Mouse (Mus musculus) liver, embryonic 11.5 days (tissue): ENCODE measurements at regions not wholly inside any gene's neighbourhood (a gene's known extent, or its start where the extent isn't known, plus 50 kb on each side); places are given as distances from the start of the nearest gene placed in this dataset.

Source experiments
- ATAC-seq: fragments of 200-750 bp; cut with Nextera tagmentation; replicated peaks from 2 replicates; pipeline ENCODE4 v1.8.0; 2017; ENCODE audit warnings: moderate number of reproducible peaks, mild to moderate bottlenecking, moderate TSS enrichment, moderate library complexity; ENCODE audit not compliant: low FRiP score
- DNase-seq: peaks from one replicate; pipeline ENCODE4 v3.0.0-alpha.2; 2017; ENCODE audit warnings: low spot score
- H3K27ac ChIP-seq: fragments of 300-500 bp; sonication (generic); 2 replicates; pipeline ENCODE4 v1.5.1; 2014; ENCODE audit warnings: mild to moderate bottlenecking, low read depth, low read length, control low read depth
- H3K27me3 ChIP-seq: fragments of 300-500 bp; sonication (generic); replicated peaks from 2 replicates; pipeline ENCODE4 v1.6.1; 2014; ENCODE audit warnings: low read length, mixed read lengths; ENCODE audit not compliant: control insufficient read depth, insufficient read depth
- H3K36me3 ChIP-seq: fragments of 300-500 bp; sonication (generic); 2 replicates; pipeline ENCODE4 v1.6.1; 2014; ENCODE audit warnings: mild to moderate bottlenecking, low read length, moderate library complexity, mixed read lengths; ENCODE audit not compliant: control insufficient read depth, insufficient read depth
- H3K4me1 ChIP-seq: fragments of 300-500 bp; sonication (generic); replicated peaks from 2 replicates; pipeline ENCODE4 v1.6.1; 2014; ENCODE audit warnings: low read length, mixed read lengths; ENCODE audit not compliant: control insufficient read depth, insufficient read depth
- H3K4me2 ChIP-seq: fragments of 300-500 bp; sonication (generic); 2 replicates; pipeline ENCODE4 v1.6.1; 2014; ENCODE audit warnings: mild to moderate bottlenecking, control low read depth, moderate library complexity
- H3K4me3 ChIP-seq: fragments of 300-500 bp; sonication (generic); 2 replicates; pipeline ENCODE4 v1.5.1; 2014; ENCODE audit warnings: low read depth, low read length, control low read depth
- H3K9ac ChIP-seq: fragments of 300-500 bp; sonication (generic); 2 replicates; pipeline ENCODE4 v1.6.1; 2014; ENCODE audit warnings: low read depth, low read length, control low read depth
- H3K9me3 ChIP-seq: fragments of 300-500 bp; sonication (generic); 2 replicates; pipeline ENCODE4 v1.6.1; 2016; ENCODE audit warnings: low read length, inconsistent platforms, mixed read lengths; ENCODE audit not compliant: control insufficient read depth
- WGBS: fragments of 180-500 bp; shearing (Covaris S2); extraction: QIAGEN DNeasy Blood & Tissue Kit; methylation state at CpG from one replicate; pipeline ENCODE4 v1.1.7; 2014; 5-methylcytosine and 5-hydroxymethylcytosine counted together

DNA sequence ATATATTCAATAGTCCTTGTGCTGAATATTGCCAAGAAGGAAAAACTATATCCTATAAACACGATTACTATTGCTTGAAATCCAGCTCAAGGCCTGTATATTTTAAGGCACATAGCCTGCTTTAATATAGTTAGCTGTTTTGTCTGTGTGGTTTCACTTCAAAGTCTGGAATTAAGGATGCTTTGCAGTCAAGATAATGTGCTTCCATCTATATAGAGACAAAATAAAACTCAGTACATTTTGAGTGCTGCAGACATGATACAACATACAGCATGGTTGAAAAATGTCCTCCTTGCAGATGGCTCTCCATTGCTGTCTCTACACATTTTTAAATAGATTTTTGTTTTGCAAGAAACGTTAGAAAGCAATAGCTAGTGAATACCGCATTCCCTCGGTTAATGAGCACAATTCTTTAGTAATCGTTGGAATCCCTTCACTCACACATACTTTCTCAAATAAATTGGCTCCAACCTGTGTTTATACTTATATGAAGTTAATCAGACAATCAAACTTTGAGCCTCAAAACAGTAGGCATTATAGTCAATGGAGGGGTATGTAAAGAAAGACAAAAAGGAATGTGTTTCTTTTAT lies 224.7 kb downstream of the Mef2c start:
- Histone ChIP-seq H3K27me3 (peaks cover 95% of the 10 kb centered on the region), H3K4me2 (no peak overlapping the region), H3K4me1 (no peaks in the 10 kb centered on the region), H3K4me3 (no peak overlapping the region), H3K36me3 (no peaks in the 10 kb centered on the region), H3K9ac (no peak overlapping the region), H3K27ac (no peak overlapping the region), H3K9me3 (no peaks in the 10 kb centered on the region)
- WGBS = 9% methylated on average over 5 of the region's 5 CpGs
- ATAC-seq = no peak
- DNase-seq = no peak

GRCm38 (mm10) chr13:83729331-83730009 lies 225.6 kb downstream of the Mef2c start:
- Histone ChIP-seq H3K9me3 (no peaks in the 10 kb centered on the region), H3K36me3 (no peaks in the 10 kb centered on the region), H3K4me2 (peak overlapping the region; percentile 86), H3K9ac (no peak overlapping the region), H3K4me3 (peak overlapping the region; percentile 11; the same call in 1 of the 2 replicates), H3K4me1 (no peaks in the 10 kb centered on the region), H3K27ac (no peak overlapping the region), H3K27me3 (peaks cover 94% of the 10 kb centered on the region)
- no peak for ATAC-seq
- DNase-seq = no peak
- under 1% methylated on average over 33 of the region's 33 CpGs for WGBS

GRCm38 (mm10) chr13:83730155-83730712 lies 226.4 kb downstream of the Mef2c start:
- Histone ChIP-seq H3K36me3 (no peaks in the 10 kb centered on the region), H3K4me1 (no peaks in the 10 kb centered on the region), H3K9me3 (no peaks in the 10 kb centered on the region), H3K9ac (peak overlapping the region; percentile 56), H3K27ac (no peak overlapping the region), H3K4me3 (peak overlapping the region; percentile 63), H3K4me2 (peak overlapping the region; percentile 86), H3K27me3 (peaks cover 88% of the 10 kb centered on the region)
- WGBS = 5% methylated on average over 16 of the region's 16 CpGs
- DNase-seq (no peak), ATAC-seq (0 out of 2 replicates have a peak, but pooled peaks have one; percentile 6)

DNA sequence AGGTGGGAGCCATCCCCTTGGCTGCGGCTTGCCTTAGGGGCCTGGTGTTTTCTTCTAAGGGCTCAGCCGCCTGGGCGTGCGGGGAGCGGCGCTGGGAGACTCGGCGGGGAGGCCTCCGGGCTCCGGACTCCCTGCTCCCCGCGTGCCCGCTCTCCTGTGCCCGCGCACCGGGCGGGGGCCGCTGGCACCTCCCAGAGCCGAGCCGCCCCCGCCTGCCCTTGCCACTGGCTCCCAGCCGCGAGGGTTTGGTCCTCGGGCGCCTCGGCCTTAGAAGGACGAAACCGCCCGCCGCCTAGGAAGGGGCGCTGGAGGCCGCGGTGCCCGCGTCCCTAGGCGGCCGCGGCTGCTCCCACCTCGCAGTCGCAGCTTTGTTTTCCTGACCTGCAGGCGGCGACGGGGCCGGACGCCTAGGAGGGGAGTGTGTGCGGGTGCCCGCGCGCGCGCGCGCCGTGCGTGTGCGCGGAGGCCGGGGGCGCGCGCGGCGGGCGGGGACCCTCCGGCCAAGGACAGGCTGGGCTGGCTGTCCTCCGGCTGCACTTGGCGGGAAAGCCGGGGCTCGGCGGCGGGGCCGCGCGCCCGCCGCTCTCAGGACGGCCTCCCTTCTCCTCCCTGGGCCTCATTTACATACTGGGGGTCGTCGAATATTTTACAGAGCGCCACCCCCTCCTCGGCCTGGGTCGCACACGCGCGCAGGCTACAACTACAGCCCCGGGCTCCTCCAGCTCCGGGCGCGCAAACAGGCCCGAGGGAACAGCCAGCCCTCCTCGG lies 227.1 kb downstream of the Mef2c start:
- Histone ChIP-seq H3K36me3 (no peaks in the 10 kb centered on the region), H3K4me1 (no peaks in the 10 kb centered on the region), H3K9me3 (no peaks in the 10 kb centered on the region), H3K27ac (no peak overlapping the region), H3K27me3 (peaks cover 86% of the 10 kb centered on the region), H3K4me2 (peak overlapping the region; percentile 86), H3K9ac (peak overlapping the region; percentile 56), H3K4me3 (peak overlapping the region; percentile 63)
- peak; percentile 74 for ATAC-seq
- WGBS = under 1% methylated on average over 86 of the region's 91 CpGs
- DNase-seq = no peak

DNA sequence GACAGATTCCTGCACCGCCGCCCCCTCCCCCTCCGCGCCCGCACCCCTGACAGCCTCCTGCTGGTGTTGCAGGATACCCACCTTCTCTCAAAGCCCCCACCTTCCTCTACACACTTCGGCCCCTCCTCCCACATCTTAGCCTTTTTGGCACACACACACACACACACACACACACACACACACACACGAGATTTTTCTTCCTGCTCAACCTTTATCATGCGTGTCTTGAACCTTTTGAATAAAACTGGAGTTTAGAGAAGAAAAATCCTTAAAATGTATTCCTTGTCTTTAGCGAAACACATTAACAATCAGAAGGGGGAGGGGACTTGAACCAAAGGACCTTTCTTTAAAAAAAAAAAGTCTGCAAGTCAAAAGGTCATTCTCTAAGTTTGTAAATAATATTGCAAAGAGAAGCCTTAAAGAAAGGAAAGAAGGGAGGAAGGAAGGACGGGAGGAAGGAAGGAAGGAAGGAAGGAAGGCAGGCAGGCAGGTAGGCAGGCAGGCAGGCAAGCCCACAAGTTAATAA lies 227.7 kb downstream of the Mef2c start:
- ATAC-seq (no peak), DNase-seq (no peak)
- no peaks in the 10 kb centered on the region for H3K36me3 ChIP-seq
- peak overlapping the region; percentile 63 for H3K4me3 ChIP-seq
- H3K27me3 ChIP-seq = peaks cover 84% of the 10 kb centered on the region
- H3K4me2 ChIP-seq = peak overlapping the region; percentile 86
- WGBS = under 1% methylated on average over 10 of the region's 10 CpGs
- no peaks in the 10 kb centered on the region for H3K9me3 ChIP-seq
- no peak overlapping the region for H3K27ac ChIP-seq
- no peaks in the 10 kb centered on the region for H3K4me1 ChIP-seq
- H3K9ac ChIP-seq = peak overlapping the region; percentile 56; the same call in 1 of the 2 replicates

DNA sequence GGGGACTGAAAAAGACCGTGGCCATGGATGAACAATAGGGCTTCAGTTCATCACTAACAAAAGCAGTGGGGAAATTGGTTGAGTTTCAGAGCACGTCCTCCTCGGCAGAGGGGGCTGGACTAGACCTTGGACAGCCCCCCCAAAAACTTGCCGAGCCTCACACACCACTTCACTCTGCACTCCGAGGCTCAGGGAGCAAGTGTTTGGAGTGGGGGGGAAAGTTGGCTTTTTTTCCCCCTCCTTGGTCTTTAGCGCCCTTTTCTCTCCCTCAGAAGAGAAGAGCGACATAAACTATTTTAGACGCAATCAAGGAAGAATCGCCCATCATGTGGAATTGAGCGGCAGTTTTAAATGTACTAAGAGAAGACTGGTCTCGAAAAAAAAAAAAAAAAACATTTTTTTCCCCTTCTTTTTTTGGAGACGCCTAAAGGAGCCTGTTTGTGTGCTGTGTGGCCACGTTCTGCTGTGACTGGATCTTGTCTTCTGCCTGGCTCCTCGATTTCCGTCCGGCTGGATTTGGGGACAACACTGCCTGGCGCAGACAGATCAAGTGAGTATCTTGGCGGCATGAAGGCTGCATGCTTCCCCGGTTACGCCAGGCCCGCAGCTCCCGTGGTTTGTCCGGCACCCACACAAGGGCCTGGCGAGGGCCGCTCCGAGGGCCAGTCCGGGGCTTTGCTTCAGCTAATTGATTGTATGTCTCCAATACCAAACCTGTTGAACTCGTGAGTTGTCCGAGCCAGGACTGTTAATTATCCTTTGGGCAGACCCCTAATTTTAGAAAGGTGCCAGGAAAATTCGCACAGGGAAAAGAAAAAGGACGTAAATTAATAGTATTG lies 228.7 kb downstream of the Mef2c start:
- no peak overlapping the region for H3K4me2 ChIP-seq
- no peaks in the 10 kb centered on the region for H3K4me1 ChIP-seq
- DNase-seq = no peak
- no peaks in the 10 kb centered on the region for H3K36me3 ChIP-seq
- H3K4me3 ChIP-seq = no peak overlapping the region
- no peak overlapping the region for H3K9ac ChIP-seq
- H3K9me3 ChIP-seq = no peaks in the 10 kb centered on the region
- peaks cover 80% of the 10 kb centered on the region for H3K27me3 ChIP-seq
- H3K27ac ChIP-seq = no peak overlapping the region
- WGBS = 1% methylated on average over 31 of the region's 31 CpGs
- ATAC-seq = no peak

DNA sequence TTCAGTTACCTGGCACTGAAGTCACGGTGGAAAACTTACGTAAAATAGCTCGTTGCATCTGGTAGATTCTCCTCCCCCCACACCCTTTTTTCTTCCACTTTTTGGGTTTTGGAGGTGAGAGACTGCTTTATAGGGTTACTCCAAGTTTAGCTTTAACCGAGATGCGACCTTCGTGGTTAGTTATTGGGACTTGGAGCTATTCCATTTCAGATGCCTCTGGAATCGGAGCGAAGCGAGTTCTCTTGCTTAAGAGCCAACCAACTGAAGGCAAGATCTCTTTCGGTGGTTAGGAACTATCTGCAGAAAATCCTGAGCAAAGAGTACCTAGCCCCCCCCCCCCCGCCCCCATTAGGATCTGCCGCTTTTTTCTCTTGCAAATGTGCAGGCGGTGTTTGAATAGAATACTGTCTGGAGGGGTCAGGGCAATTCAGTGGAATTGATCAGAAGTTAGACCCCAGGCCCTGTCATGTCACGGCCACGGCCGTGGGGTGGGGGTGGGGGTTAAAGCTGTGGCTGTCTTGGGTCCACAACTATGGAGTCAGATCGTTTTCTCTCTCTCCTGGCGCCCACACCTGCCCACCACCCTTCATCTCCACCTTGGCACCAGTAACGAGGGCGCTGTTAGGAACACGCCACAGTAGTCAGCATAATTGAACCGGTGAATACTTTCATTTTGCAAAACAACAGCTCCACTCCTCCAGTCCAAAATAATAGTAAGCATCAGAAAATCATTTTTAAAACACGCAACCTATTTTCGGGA lies 229.6 kb downstream of the Mef2c start:
- H3K4me1 ChIP-seq = no peaks in the 10 kb centered on the region
- ATAC-seq (no peak), DNase-seq (no peak)
- H3K36me3 ChIP-seq = no peaks in the 10 kb centered on the region
- H3K27ac ChIP-seq = no peak overlapping the region
- peak overlapping the region; percentile 24; the same call in 1 of the 2 replicates for H3K4me2 ChIP-seq
- no peaks in the 10 kb centered on the region for H3K9me3 ChIP-seq
- WGBS = 3% methylated on average over 24 of the region's 24 CpGs
- peaks cover 80% of the 10 kb centered on the region for H3K27me3 ChIP-seq
- H3K4me3 ChIP-seq = no peak overlapping the region
- no peak overlapping the region for H3K9ac ChIP-seq
